Mouse (Mus musculus) kidney, adult 2 months (tissue): ENCODE measurements around the gene Slc22a21.

Experiments used
- CTCF ChIP-seq: fragments of 200-500 bp; conservative IDR thresholded peaks from 2 replicates; pipeline ENCODE4 v1.5.1; 2011; ENCODE audit warnings: low read depth, mild to moderate bottlenecking, control low read depth, low read length, moderate library complexity, mixed read lengths; ENCODE audit not compliant: insufficient read depth, insufficient read length
- POLR2A ChIP-seq: fragments of 200-500 bp; IDR thresholded peaks from one replicate; pipeline ENCODE4 v1.6.1; 2011; ENCODE audit warnings: low read depth, low read length, control low read depth

DNA sequence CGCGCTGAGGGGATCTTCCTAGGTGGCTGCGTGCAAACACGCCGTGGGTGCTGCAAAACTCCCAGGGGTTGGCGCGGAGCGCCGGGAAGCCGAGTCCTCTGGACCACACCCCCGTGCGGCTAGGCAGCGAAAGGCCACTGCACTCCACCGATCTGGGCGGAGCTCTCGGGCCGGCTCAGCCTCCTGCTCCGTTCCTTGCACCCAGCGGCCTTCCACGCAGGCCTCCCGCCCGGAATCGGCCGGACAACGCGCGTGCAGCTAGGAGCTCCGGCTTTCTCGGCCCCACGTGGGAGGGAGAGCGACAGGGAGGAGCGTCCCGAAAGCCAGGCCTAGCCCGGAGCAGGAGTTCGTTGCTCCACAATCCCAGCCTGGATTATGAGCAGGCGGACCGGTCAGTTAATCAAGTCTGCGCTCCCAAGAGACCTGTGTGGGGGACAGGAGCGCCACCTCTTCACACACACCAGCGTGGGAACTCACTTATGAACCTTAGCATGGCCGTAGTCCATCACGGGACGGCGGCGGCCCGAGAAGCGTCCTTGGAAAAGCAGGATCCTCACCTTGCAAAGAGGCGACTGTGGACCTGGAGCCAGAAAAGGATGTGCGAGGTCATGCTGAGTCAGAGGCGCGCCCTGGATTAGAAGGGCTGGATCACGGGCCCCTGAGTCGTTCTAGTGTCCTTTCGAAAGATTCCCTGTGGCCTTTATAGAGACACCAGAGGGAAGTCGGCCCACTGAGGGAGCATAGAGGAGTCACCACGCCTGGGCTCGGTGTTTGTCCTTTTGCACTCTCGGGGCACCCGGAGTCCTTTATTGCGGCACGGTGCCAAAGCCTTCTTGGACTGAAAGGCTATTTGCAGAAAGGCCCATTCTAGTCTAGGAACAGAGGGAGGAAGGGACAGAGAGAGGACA lies 48.2 kb upstream of the Slc22a21 start, which contains the start of gene Slc22a4:
- TF ChIP-seq CTCF (peak; percentile 37; the same call in 1 of the 2 replicates), POLR2A (no peak)
